Mouse (Mus musculus) brain, embryonic 14.5 days (tissue): ENCODE data around the gene Gm9936.
"Not testable (repeated sequence)": the region's sequence is repeated elsewhere in the genome, so short reads cannot be mapped to it uniquely, and the experiment has no call there.

Experiments used
- CTCF ChIP-seq: fragments of 200-500 bp; IDR thresholded peaks from 2 replicates; pipeline ENCODE4 v1.5.1; 2012; ENCODE audit warnings: inconsistent platforms, mild to moderate bottlenecking, moderate library complexity, borderline replicate concordance; ENCODE audit not compliant: insufficient read depth, insufficient read length; ENCODE audit errors: extremely low read depth
- POLR2A ChIP-seq: fragments of 200-500 bp; IDR thresholded peaks from 2 replicates; pipeline ENCODE4 v1.6.1; 2012; ENCODE audit warnings: mild to moderate bottlenecking, inconsistent platforms, borderline replicate concordance; ENCODE audit not compliant: poor library complexity, insufficient read depth, insufficient read length, severe bottlenecking; ENCODE audit errors: extremely low read depth

- not testable (repeated sequence) for TF ChIP-seq CTCF, POLR2A
Measured at GRCm38 (mm10) chr5:114840481-114840880, 18.0 kb downstream of the Gm9936 start.
